In genomic region chr5:144734949-144735348, GRCm38 (mm10) we compare ENCODE assay signal across 8 mouse cellular contexts. TPM values are rescaled to one million over a fixed set of nuclear protein-coding genes. Genes with fewer than 3 reads are reported as not detected.
DNase-seq lines count a peak whose midpoint lies in the region; ATAC-seq and TF ChIP-seq lines count a peak whose summit lies in the region.
"Had no signal": no experiment of that assay in that cellular context is flagged by ENCODE, and none has a peak within 500 bp of the region (broad histone marks: within the 10 kb centered on the region; RNA-seq: fewer than 3 reads in every experiment).

No protein-coding gene starts in this region.

- DNase-seq in ES-E14 (ENCODE audit: low read depth, low spot score), result peak; percentile 55
- DNase-seq in adrenal gland, postnatal 25 days, result peak; percentile 74
- peak; percentile 79 for DNase-seq in embryonic facial prominence, embryonic 10.5 days (ENCODE audit: low spot score)
- peak; percentile 78 to 87 for DNase-seq in left cerebral cortex, adult 18-20 months (ENCODE audit: low spot score in 2 of 2)
- DNase-seq in midbrain, embryonic 11.5 days (ENCODE audit: low spot score, missing footprints), result peak; percentile 96
- DNase-seq in right cerebral cortex, postnatal 4 days, result peak; percentile 86

- H3K27ac ChIP-seq in ES-E14 (ENCODE audit: insufficient read depth, low read depth, low read length, poor library complexity, severe bottlenecking), result no peak overlapping the region
- no peak overlapping the region for H3K27ac ChIP-seq in embryonic facial prominence, embryonic 10.5 days (replicated peaks)
- no peak overlapping the region for H3K27ac ChIP-seq in midbrain, embryonic 11.5 days (ENCODE audit: low read depth, low read length)
- H3K27ac ChIP-seq: limb, embryonic 13.5 days had no signal

- H3K27me3 ChIP-seq in embryonic facial prominence, embryonic 10.5 days (replicated peaks; ENCODE audit: low read depth, poor library complexity, severe bottlenecking), result no peaks in the 10 kb centered on the region
- no peaks in the 10 kb centered on the region for H3K27me3 ChIP-seq in midbrain, embryonic 11.5 days (ENCODE audit: control insufficient read depth, insufficient read depth, low read length)
- H3K27me3 ChIP-seq: limb, embryonic 13.5 days had no signal

- no peak overlapping the region for H3K4me3 ChIP-seq in ES-E14 (ENCODE audit: insufficient read depth in 1 of 2, low read depth in 1 of 2, low read length in 2 of 2, poor library complexity in 1 of 2, severe bottlenecking in 1 of 2)
- no peak overlapping the region for H3K4me3 ChIP-seq in embryonic facial prominence, embryonic 10.5 days
- H3K4me3 ChIP-seq in midbrain, embryonic 11.5 days (ENCODE audit: low read depth, low read length), result no peak overlapping the region
- H3K4me3 ChIP-seq: limb, embryonic 13.5 days had no signal

- in situ Hi-C loops in ES-E14 (cut with MboI; ENCODE audit: low sequenced_read_pairs in 2 of 2, unreplicated experiment in 2 of 2), result loop anchor here (5.0 to 10.0 kb wide), 3 partner anchors 210 to 350 kb away; no protein-coding TSS in a partner anchor

- no peaks in the 10 kb centered on the region for H3K9me3 ChIP-seq in ES-E14 (ENCODE audit: control insufficient read depth, insufficient read depth, low read depth, low read length)
- H3K9me3 ChIP-seq in embryonic facial prominence, embryonic 10.5 days, result no peaks in the 10 kb centered on the region
- no peaks in the 10 kb centered on the region for H3K9me3 ChIP-seq in midbrain, embryonic 11.5 days (ENCODE audit: control insufficient read depth, low read length)
- H3K9me3 ChIP-seq: limb, embryonic 13.5 days had no signal

- no peaks in the 10 kb centered on the region for H3K36me3 ChIP-seq in ES-E14 (ENCODE audit: control insufficient read depth, insufficient read depth, low read length, poor library complexity, severe bottlenecking)
- no peaks in the 10 kb centered on the region for H3K36me3 ChIP-seq in embryonic facial prominence, embryonic 10.5 days (replicated peaks)
- H3K36me3 ChIP-seq in midbrain, embryonic 11.5 days (ENCODE audit: control insufficient read depth, insufficient read depth, low read length), result no peaks in the 10 kb centered on the region
- H3K36me3 ChIP-seq: limb, embryonic 13.5 days had no signal

- 35% methylated on average over 8 of the region's 8 CpGs for WGBS in embryonic facial prominence, embryonic 10.5 days
- 29% methylated on average over 8 of the region's 8 CpGs for WGBS in midbrain, embryonic 11.5 days

- H3K4me1 ChIP-seq in ES-E14 (ENCODE audit: control insufficient read depth in 2 of 2, insufficient read depth in 2 of 2, low read length in 2 of 2, poor library complexity in 1 of 2), result peaks cover 0 to 3% of the 10 kb centered on the region in 2 experiments; a peak in 1 of 4 replicates
- no peaks in the 10 kb centered on the region for H3K4me1 ChIP-seq in embryonic facial prominence, embryonic 10.5 days
- no peaks in the 10 kb centered on the region for H3K4me1 ChIP-seq in midbrain, embryonic 11.5 days (ENCODE audit: control insufficient read depth, insufficient read depth, low read length)
- H3K4me1 ChIP-seq: limb, embryonic 13.5 days had no signal

- peak; percentile 37 to 73; a peak in 3 of 4 replicates for ATAC-seq in hematopoietic stem cell, adult 5-6 weeks (replicated peaks in 1 of 2; ENCODE audit: insufficient read depth in 1 of 2, low FRiP score in 2 of 2, low TSS enrichment in 1 of 2, low read depth in 1 of 2, poor library complexity in 2 of 2, severe bottlenecking in 2 of 2)
- peak; percentile 77 for ATAC-seq in midbrain, embryonic 11.5 days (ENCODE audit: low FRiP score)

- H3K9ac ChIP-seq in ES-E14 (ENCODE audit: insufficient read depth, low read depth, low read length, poor library complexity, severe bottlenecking), result no peak overlapping the region
- H3K9ac ChIP-seq in midbrain, embryonic 11.5 days (ENCODE audit: low read length), result no peak overlapping the region
- H3K9ac ChIP-seq: limb, embryonic 13.5 days had no signal

- H3K4me2 ChIP-seq in midbrain, embryonic 11.5 days, result no peak overlapping the region
- H3K4me2 ChIP-seq: limb, embryonic 13.5 days had no signal

TF ChIP-seq in ES-E14, 5 proteins besides CTCF, POLR2A, EP300 and RAD21:
- TF ChIP-seq ZC3H11A (IDR thresholded peaks at IDR 0.05; ENCODE audit: borderline replicate concordance, low read depth, low read length), result peak; percentile 49; the same call in 1 of the 2 replicates
- no peak for TF ChIP-seq HCFC1 (IDR thresholded peaks at IDR 0.05; ENCODE audit: borderline replicate concordance, insufficient read depth, low read length)
- TF ChIP-seq CHD2 (IDR thresholded peaks at IDR 0.05; ENCODE audit: low read depth, low read length), result no peak

RNA-seq across cellular contexts. Expression of gene Tmem130, which starts 26.7 kb away (rescaled TPM):
- 1.4 and 2.1 TPM in 2 replicates for total RNA-seq in ES-E14 (2012; rRNA removed)
- 23.3 and 33.7 TPM in 2 replicates for total RNA-seq in adrenal gland, postnatal 25 days (2021)
- 0.80 and 1.9 TPM in 2 replicates for polyA plus RNA-seq in embryonic facial prominence, embryonic 10.5 days (2016; fragmentation: Nextera tagmentation; extraction: Ambion mirVana)
- not detected in 2 replicates for total RNA-seq in hematopoietic stem cell, adult 5-6 weeks (2017)
- total RNA-seq in left cerebral cortex, adult 18-20 months (2021), result 100 to 1,000 TPM; 189 to 201 TPM
- polyA plus RNA-seq in midbrain, embryonic 11.5 days (2014; fragmentation: Nextera tagmentation; extraction: Ambion mirVana), result 20.1 and 20.6 TPM in 2 replicates

RNA-seq across cellular contexts. Expression of gene Trrap, which starts 32.6 kb away (rescaled TPM):
- total RNA-seq in ES-E14 (2012; rRNA removed), result 104 and 105 TPM in 2 replicates
- total RNA-seq in adrenal gland, postnatal 25 days (2021), result 120 and 154 TPM in 2 replicates
- 82.9 and 85.2 TPM in 2 replicates for polyA plus RNA-seq in embryonic facial prominence, embryonic 10.5 days (2016; fragmentation: Nextera tagmentation; extraction: Ambion mirVana)
- 55.2 and 62.5 TPM in 2 replicates for total RNA-seq in hematopoietic stem cell, adult 5-6 weeks (2017)
- total RNA-seq in left cerebral cortex, adult 18-20 months (2021), result 100 to 1,000 TPM; 138 to 146 TPM
- 85.1 and 91.8 TPM in 2 replicates for polyA plus RNA-seq in midbrain, embryonic 11.5 days (2014; fragmentation: Nextera tagmentation; extraction: Ambion mirVana)
